In the genomic region with DNA sequence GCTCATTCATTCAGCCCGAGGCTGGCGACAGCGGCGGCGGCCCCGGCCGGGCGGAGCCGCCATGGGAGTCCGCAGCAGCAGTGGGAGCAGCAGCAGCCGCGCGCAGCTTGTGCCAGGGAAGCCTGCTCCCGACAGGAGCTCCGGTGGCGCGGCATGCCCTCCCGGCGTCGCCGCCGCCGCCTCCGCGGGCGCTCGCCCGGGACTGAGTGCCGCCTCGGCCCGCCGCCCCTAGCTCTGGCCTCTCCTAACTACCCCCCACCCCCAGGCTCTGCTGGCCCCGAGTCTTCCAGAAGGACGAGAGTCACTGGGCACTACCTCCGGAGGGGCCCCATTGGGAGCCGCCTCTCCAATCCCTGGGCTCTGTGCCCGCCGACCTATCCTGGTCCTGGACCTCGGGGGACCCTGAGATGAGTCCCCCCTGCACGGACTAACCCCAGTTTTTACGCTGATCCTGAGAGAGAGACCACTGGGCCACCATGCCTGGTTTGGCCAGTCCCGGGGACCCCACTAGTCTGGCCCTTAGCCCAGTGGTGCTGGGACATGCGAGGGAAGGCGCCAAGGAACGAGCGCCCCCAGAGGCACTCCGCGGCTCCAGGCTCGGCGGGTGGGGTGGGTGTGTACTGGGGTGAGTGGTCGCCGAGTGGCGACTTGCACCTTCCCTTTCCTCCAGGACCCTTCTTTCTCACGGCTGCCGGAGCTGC, we compare ENCODE assay signal across 7 mouse cellular contexts.
DNase-seq lines count a peak whose midpoint lies in the region; ATAC-seq and TF ChIP-seq lines count a peak whose summit lies in the region.

No protein-coding gene starts in this region.

- peaks cover 3% of the 10 kb centered on the region; the same call in 1 of the 2 replicates for H3K4me1 ChIP-seq in embryonic facial prominence, embryonic 11.5 days (ENCODE audit: control insufficient read depth, insufficient read depth, low read length)
- H3K4me1 ChIP-seq in hindbrain, embryonic 10.5 days (replicated peaks): peaks cover 30% of the 10 kb centered on the region
- peaks cover 2% of the 10 kb centered on the region; the same call in 1 of the 2 replicates for H3K4me1 ChIP-seq in midbrain, postnatal 0 days (ENCODE audit: insufficient read depth, low read length)

- DNase-seq in ES-CJ7 (ENCODE audit: low read depth, low spot score): peak; percentile 58
- peak; percentile 45 for DNase-seq in adrenal gland, adult 2 months
- DNase-seq in embryonic facial prominence, embryonic 11.5 days (ENCODE audit: low spot score): peak; percentile 61
- peak; percentile 73 for DNase-seq in hindbrain, embryonic 10.5 days (ENCODE audit: low spot score)
- DNase-seq in left cerebral cortex, adult 8-10 months (ENCODE audit: low spot score in 2 of 2): peak; percentile 52 to 58
- DNase-seq in midbrain, postnatal 0 days (ENCODE audit: low spot score): peak; percentile 79
- no peak for DNase-seq in spleen, postnatal 36 days (ENCODE audit: low spot score in 2 of 2)

- peak overlapping the region; percentile 97 for H3K4me2 ChIP-seq in embryonic facial prominence, embryonic 11.5 days (ENCODE audit: low read depth, low read length)
- peak overlapping the region; percentile 98 for H3K4me2 ChIP-seq in midbrain, postnatal 0 days (ENCODE audit: low read depth, low read length, poor library complexity, severe bottlenecking)

- peak overlapping the region; percentile 43 for H3K9ac ChIP-seq in embryonic facial prominence, embryonic 11.5 days (replicated peaks; ENCODE audit: low read length)
- peak overlapping the region; percentile 77 for H3K9ac ChIP-seq in midbrain, postnatal 0 days (replicated peaks; ENCODE audit: low read length, poor library complexity, severe bottlenecking)

- H3K4me3 ChIP-seq in embryonic facial prominence, embryonic 11.5 days (ENCODE audit: low read depth, low read length): peak overlapping the region; percentile 49
- H3K4me3 ChIP-seq in hindbrain, embryonic 10.5 days: peak overlapping the region; percentile 72
- peak overlapping the region; percentile 73 for H3K4me3 ChIP-seq in midbrain, postnatal 0 days (ENCODE audit: low read depth, low read length)

- no peaks in the 10 kb centered on the region for H3K9me3 ChIP-seq in embryonic facial prominence, embryonic 11.5 days (replicated peaks; ENCODE audit: control insufficient read depth, low read length)
- H3K9me3 ChIP-seq in hindbrain, embryonic 10.5 days: no peaks in the 10 kb centered on the region
- H3K9me3 ChIP-seq in midbrain, postnatal 0 days (ENCODE audit: low read length): no peaks in the 10 kb centered on the region

- WGBS in embryonic facial prominence, embryonic 11.5 days: under 1% methylated on average over 46 of the region's 55 CpGs
- WGBS in hindbrain, embryonic 10.5 days: under 1% methylated on average over 55 of the region's 55 CpGs
- WGBS in midbrain, postnatal 0 days: under 1% methylated on average over 53 of the region's 55 CpGs

- H3K27ac ChIP-seq in embryonic facial prominence, embryonic 11.5 days (replicated peaks; ENCODE audit: low read depth, low read length): no peak overlapping the region
- peak overlapping the region; percentile 85 for H3K27ac ChIP-seq in hindbrain, embryonic 10.5 days
- peak overlapping the region; percentile 63 for H3K27ac ChIP-seq in midbrain, postnatal 0 days (ENCODE audit: low read depth, low read length)

- H3K36me3 ChIP-seq in embryonic facial prominence, embryonic 11.5 days (replicated peaks; ENCODE audit: control insufficient read depth, insufficient read depth, low read depth, low read length): no peaks in the 10 kb centered on the region
- H3K36me3 ChIP-seq in hindbrain, embryonic 10.5 days: no peaks in the 10 kb centered on the region
- no peaks in the 10 kb centered on the region for H3K36me3 ChIP-seq in midbrain, postnatal 0 days (ENCODE audit: insufficient read depth, low read length)

- H3K27me3 ChIP-seq in embryonic facial prominence, embryonic 11.5 days (ENCODE audit: control insufficient read depth, insufficient read depth, low read length): peaks cover 30% of the 10 kb centered on the region
- H3K27me3 ChIP-seq in hindbrain, embryonic 10.5 days (ENCODE audit: insufficient read depth, poor library complexity, severe bottlenecking): peaks cover 74% of the 10 kb centered on the region
- peaks cover 6% of the 10 kb centered on the region for H3K27me3 ChIP-seq in midbrain, postnatal 0 days (ENCODE audit: insufficient read depth, low read length)

- ATAC-seq in embryonic facial prominence, embryonic 11.5 days (replicated peaks; ENCODE audit: insufficient number of reproducible peaks, low FRiP score, low TSS enrichment, low read depth): peak; percentile 63
- peak; percentile 84 for ATAC-seq in midbrain, postnatal 0 days (ENCODE audit: low FRiP score)

- TF ChIP-seq CTCF in midbrain, postnatal 0 days (IDR thresholded peaks at IDR 0.05): peak; percentile 69

Comparison
In these comparisons a context has a peak if more than half of its experiments do, and no peak if none do; other contexts are left out.
1. DNase-seq: peak in ES-CJ7 (single experiment), adrenal gland, adult 2 months (single experiment), embryonic facial prominence, embryonic 11.5 days (single experiment), hindbrain, embryonic 10.5 days (single experiment), left cerebral cortex, adult 8-10 months (2 of 2) and midbrain, postnatal 0 days (single experiment); none in spleen, postnatal 36 days (0 of 2).
2. Peak in every context shown above with its lines, with median percentiles within 50 percentile points of each other: H3K4me3 ChIP-seq.